Mouse (Mus musculus): ENCODE measurements at regions not wholly inside any gene's neighbourhood (a gene's known extent, or its start where the extent isn't known, plus 50 kb on each side); places are given as distances from the start of the nearest gene placed in this dataset.

DNA sequence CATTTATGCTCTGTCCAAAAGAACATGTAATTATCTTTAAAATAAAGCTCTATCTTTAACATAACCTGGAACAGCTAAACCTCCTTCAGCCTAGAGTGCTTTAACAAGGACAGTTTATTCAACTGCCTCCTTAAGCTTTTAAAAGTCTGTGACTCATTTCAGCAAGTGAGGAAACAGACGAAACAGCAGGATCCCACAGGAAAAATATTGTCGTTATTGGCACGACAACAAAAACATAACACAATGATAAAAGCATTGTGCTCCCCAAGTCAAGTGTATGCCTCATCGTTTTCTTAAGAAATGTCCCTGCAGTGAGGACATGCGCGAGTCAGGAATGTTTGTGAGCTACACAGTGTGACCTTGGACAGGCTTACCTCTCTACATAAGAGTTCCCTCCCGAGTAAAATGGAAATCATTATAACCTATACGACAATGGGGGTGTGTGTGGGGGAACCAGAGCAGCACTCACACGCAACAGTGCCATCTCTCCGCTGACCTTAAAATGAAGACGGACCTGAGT is 166.7 kb upstream of the Cd180 start:
- intact Hi-C loops (cut with DNase I; ENCODE audit: low total_unique reads), result no loop called here
- no peak for DNase-seq

DNA sequence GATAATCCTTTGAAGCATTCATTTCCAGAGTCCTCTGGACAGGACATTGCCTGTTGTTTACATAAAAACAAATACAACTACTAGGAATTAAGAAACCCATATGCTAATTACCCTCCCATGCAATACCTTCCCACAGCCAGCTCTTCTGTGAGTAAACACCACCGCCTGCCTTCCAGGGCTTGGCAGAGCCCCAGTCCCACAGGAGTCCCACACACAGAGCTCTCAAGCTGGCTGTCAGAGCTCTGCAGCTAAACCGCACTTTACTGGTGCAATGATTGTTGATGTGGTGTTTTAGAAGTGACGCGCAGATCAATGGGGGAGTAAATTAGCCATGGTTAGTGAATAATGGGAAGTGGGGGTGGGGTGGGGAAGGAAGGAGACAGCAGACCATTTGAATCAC is 159.6 kb upstream of the Cd180 start:
- peak; percentile 21 for DNase-seq
- intact Hi-C loops (cut with DNase I; ENCODE audit: low total_unique reads), result no loop called here

DNA sequence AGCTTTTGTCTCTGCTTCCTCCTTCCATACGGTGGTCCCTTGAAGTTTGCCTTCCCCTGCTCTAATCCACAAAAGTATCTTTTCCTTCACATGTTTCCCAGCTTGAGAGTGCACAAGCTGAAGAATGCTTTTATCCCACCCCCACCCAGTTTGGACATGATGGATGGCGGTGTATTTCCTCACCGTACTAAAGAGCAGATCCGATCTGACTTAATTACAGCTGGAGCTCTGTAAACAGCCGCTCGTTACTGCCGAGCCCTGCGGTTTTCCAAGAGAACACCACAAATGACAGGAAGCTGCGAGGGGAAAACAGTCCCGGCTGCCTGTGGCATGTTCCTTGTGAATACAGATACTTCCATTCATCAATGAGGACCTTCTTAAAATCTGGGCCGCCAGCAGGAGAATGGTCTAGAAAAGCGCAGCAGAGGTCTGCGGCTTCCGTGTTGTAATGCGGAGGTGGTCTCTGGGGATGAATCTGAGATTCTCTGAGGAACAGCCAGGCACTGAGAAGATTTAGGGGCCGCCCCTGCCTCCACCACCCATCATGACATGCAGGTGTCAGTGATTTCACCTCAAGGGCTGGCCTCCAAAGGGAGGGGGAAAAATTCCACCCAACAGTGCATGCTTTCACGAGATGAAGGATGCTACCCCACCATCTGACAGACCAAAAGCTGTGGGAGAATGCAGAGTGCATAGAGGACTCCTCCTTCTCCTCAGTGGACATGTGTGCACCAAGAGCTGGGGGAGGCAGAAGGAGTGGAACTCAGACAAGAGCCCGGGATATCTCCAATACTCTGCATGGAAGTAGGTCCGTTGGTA is 155.7 kb upstream of the Cd180 start:
- intact Hi-C loops (cut with DNase I; ENCODE audit: low total_unique reads), result no loop called here

DNA sequence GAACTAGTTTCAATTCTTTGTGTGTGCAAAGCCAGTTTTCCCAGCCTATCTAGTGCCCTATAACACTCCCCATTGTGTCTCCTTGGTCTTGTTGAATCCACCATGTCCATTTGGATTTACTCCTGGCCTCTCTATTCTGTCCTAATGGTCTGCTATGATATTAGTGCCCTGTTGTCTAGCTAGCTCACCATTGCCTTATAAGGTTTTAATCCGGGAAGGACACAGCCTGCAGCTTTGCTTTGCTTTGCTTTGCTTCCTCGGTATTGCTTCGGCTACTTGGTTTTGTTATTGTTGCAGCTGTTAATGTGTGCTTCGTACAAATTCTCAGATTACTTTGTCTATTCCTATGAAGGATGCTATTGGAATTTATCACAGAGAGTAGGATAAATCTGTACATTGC is 152.9 kb upstream of the Cd180 start:
- intact Hi-C loops (cut with DNase I; ENCODE audit: low total_unique reads), result no loop called here
- no peak for DNase-seq

More for the DNA sequence above, 155.7 kb upstream of the Cd180 start:
- no peak for DNase-seq

DNA sequence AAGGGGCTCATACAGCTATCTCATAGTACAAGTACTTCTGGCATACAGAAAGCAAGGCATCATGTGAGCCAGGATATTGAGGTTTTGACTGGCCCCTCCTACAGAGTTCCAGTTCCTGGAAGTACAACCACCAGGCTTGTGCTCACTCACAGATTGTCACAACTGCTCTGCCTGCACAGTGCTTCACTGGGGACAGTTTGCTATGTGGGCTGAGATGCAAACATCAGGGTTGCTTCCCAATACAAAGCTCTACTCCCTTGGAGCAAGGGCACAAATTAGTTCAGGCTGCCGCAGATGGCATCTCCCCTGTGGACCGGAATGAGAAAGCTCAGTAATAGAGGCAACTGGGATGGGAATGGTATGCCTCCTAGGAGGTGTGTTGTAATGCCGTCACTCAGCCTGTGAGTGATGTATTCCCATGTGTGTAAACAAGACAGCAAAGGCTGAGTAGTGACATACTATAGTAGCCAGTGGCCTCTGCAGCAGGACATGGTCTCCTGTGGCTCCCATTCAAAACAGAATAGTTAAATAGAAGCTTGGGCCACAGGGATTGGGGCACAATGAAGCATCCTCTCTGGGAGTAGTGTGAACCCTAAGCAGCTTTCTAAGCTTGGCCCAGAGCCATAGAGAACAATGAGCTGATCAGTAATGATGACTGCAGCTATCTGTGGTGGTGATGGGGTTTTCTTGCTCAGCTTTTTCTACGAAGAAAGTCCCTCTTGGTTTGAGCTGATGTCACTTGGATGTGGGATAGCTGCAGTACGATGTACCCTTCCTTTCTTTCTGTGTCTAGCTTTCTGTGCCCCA is 148.8 kb upstream of the Cd180 start:
- DNase-seq, result no peak
- intact Hi-C loops (cut with DNase I; ENCODE audit: low total_unique reads), result no loop called here

DNA sequence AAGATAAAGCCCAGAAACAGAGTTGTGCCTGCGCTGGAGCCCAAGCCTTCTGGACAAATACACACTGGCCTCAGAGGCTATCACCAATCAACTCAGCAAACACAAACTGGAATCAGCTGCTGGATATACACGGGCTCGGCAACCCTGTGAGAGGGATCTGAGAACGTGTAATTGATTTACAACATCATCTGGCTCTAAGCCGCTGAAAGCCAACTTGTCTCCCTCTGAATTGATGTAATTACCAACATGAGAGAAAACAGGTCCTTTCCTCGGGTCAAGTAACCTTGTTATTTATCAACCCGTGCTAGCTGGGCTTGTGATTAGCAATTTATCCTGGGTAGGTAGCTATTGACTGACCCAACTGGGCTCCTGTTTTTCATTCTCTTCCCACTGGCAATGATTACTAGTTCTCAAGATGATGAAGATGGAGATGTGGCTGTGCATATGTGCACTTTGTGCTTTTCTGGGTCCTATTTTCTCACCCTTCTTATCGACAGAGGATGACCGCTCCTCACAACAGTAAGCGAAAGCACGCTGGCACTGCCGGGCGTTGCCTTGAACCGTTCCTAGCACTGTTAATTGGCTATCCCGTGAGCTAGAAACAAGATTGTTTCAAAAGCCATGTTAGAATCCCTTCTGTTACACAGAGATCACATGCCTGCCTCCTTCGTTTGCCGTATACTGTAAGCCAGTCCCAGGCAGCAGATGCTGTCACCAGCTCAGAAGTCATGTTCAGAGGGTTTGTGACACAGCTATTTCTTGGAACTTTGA is 147.3 kb upstream of the Cd180 start:
- no peak for DNase-seq
- intact Hi-C loops (cut with DNase I; ENCODE audit: low total_unique reads), result no loop called here

DNA sequence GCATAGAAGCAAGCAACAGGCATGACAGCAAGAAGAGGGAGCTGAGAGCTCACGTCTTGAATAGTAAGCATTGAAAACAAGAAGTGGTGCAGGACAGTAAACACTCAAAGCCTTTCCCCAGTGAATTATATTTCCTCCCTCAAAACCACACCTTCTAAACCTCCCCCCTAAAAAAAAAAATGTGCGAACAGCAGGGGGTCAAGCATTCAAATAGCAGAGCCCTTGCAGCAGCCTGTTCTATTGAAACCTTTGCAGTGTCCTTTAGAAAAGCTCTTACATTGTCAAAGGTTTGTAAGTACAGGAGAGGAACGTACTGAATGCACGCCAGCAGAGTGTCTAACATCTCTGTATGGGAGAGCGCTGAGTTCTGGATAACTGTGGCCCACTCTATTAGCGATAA is 145.1 kb upstream of the Cd180 start:
- intact Hi-C loops (cut with DNase I; ENCODE audit: low total_unique reads), result no loop called here
- no peak for DNase-seq

DNA sequence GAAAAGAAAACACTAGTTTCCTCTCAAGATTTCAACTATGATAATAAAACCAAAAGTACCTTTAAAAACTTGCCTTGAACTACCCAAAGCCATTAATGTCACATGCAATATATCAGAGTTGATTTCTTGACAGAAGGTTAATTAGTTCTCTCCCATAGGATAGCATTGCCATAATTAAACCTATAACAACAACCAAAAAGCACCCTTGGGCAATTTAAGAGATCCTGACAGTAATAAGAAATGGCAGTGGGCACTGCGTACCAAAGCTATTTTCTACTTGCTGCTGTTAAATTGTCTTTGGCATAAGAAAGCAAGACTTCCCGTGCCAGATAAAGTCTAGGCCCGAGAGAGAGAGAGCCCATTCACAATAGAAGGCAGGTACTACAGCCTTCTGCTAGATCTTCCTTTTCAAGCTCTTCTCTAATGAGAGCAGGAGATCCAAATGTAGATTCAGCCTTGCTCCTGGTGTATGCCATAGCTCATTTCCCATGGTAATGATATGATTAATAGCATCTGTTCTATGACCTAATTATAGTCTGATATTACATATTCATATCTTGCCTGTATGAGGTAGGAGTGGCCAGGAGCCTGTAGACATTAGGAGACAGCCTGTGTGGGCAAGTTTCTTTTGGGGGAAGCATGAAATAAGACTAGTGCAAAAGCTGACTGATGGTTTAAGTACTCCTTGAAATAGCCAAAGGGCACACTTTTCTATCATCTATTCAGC is 126.3 kb upstream of the Cd180 start:
- no peak for DNase-seq
- intact Hi-C loops (cut with DNase I; ENCODE audit: low total_unique reads), result no loop called here

DNA sequence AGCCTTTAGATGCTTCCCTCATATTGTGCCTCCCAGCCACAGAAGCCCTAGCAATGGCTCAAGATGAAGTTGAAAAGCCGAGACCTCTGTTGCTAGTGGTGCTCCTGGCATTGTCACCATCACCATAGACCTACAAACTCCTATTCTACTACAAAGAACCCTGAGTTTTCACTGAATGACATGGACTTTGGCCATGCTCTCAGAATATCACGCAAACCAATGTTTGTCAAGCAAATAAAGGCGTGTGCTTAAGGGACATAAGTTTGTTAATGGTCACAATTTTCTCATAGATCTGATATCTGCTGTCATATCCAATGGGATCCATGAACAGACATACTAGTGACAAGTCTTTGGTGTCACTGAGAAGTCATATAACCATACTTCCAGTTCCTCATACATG is 123.8 kb upstream of the Cd180 start:
- intact Hi-C loops (cut with DNase I; ENCODE audit: low total_unique reads), result no loop called here

DNA sequence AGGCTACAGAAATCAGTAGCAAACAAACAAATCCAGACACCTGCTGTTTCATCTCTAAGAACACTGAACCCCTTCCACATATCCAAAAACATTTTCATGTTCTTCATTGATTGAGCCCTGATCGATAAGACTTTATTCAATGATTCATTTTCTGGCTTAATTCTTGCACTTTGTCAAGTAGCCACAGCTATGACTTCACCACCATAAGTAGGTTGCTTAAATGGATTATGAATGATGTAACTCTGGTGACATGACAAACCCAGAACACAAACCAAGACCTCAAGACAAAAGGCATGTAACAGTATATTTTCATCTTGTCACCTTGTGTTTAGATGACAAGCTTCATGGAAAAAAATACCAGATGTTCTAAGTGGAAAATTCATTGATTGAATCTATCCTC is 123.1 kb upstream of the Cd180 start:
- intact Hi-C loops (cut with DNase I; ENCODE audit: low total_unique reads), result no loop called here

More for the DNA sequence above, 123.8 kb upstream of the Cd180 start:
- DNase-seq, result no peak

DNA sequence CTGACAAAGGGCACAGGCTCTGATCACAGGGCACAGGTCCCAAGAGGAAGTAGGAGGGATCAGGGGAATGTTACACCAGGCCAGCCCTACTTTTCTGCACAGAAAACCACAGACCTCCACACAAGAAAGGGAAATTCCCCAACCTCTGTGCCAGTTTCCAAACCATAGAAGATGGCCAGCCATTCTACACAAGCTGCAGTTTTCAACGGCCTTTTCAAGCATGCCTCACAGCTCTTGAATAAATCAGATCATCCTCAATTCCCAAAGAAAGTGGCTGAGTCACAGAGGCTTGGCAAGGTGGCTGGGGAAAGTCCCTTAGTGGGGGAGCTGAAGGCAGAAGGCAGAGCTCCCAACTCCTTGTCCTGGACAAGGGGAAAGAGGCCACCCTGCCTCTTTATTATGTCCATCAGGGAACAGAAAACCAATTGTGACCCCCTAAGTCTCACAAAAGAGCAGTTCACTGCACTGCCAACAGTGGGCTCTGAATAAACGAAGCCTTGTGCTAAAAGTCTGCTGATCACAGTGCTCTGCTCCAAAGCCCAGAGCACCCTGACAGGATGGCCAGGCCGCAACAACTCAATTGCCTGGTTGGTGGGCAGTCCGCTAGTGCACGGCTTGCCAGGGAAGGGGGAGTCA is 120.0 kb upstream of the Cd180 start:
- intact Hi-C loops (cut with DNase I; ENCODE audit: low total_unique reads), result no loop called here
- DNase-seq, result peak; percentile 62

More for the DNA sequence above, 123.1 kb upstream of the Cd180 start:
- no peak for DNase-seq

DNA sequence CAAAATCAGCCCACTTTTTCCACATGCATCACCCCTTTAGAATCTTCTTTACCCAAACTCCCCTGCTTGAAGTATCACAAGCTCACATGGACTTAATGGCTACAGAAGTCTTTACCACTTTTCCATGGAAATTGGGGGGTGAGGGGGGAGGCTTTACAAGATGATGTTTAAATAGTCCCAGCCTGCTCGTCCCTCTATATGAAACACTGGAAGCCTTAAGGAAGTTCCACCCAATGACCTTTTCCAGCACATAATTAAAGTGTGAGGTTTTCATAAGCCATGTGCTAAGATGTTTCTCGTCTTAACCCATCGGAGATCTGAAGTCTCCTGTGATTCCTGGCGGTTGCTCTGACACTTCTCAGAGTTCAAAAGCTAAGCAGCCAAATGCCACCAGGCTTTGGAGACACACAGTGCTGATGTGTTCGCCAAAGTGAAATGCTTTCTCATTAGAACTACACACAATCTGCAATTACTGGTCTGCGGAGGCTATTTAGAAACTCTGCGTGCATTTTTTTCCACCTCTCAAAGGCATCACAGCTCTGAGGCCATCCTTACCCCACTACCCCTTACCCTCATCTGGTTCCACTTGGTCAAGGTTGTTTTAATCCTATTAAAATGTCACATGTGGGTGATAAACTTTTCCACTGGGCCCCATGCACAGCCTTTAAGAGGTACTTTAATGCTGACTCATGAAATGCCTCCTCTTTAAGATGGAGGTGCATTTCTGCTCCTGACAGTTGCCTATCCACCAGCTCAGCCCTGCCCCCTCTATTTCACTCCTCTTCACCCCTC is 116.3 kb upstream of the Cd180 start:
- no peak for DNase-seq
- intact Hi-C loops (cut with DNase I; ENCODE audit: low total_unique reads), result no loop called here

DNA sequence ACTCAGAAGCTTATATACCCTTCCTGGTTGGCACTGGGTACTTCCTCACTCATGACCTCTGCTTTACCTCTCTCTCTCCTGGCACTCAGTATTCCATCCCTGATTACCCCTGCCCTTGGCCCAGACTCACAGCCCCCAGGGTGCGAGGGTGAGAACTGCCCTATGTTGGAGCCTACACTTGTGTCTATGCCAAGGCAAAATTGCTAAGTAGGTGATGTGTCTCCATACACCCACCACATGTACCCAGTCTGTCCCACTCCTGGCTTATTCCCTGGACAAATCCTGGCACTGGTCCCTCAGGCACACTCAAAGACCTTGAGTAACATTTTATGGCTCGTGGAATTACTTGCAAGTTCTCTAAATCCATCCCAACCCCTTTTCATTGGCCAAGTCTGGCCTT is 114.5 kb upstream of the Cd180 start:
- intact Hi-C loops (cut with DNase I; ENCODE audit: low total_unique reads), result no loop called here

DNA sequence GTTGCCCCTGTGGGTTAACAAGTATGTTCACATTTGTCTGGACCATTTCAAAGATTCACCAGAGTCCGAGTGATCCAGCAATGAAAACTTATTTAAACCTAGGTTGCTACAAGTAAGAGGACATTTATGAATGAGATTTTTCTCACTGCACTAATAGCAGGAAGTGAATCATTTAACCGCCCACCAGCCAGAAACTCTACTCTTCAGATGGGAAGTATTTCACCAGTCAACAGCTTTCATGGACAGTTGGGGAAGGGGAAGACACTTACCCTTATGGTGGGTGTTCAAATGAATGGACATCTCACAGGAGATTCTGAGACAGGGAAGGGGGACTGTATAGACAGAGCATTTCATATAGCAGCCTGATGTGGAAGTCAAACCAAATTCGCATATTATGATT is 113.7 kb upstream of the Cd180 start:
- intact Hi-C loops (cut with DNase I; ENCODE audit: low total_unique reads), result no loop called here

More for the DNA sequence above, 114.5 kb upstream of the Cd180 start:
- no peak for DNase-seq

DNA sequence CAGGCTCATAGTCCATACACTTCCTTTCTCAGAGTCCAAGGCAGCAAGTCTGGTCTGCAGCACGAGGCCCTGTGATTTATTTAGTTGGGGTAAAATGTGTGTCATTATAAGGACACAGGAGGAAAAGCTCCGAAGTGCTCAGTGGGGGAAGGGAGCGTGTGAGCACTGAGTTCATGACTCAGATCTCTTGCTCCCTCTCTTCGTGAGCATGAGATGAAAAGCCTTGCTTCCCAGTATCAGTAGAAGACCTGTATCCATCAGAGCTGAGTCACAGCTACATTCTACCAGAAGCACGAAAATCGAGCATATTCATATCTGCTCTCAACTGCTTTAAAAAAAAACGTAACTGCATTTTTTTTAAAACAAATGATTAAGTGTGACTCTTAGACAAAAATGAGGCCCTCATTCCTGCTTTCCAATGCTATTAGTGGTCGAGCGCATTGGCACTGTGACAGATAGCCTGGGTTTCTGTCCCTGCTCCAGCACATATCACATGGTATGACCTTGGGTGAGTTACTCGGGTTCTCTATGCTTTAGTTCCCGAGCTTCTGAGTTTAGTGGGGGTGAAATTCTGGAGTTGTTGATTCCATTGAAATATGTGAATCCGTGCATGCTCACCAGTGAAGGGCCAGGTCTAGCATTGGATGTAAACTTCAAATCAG is 109.2 kb upstream of the Cd180 start:
- no peak for DNase-seq
- intact Hi-C loops (cut with DNase I; ENCODE audit: low total_unique reads), result no loop called here

More for the DNA sequence above, 113.7 kb upstream of the Cd180 start:
- no peak for DNase-seq

DNA sequence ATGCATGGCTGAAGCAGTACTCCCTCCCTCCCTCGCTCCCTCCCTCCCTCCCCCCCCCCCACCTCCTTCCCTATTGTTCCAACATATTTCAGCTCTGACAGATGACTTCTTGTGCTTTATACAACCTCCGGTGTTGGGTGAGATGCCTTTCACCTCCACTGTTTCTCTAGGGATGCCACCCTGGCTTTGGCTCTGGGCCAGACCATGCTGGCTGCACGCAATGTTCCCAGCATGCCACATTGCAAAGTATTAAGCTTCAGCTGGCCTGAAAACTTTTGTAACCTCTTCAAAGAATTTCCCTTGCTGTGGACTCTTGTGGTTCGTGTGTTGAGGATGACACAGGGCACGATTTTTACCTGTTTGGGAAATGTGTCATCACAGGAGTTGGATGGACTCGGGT is 107.1 kb upstream of the Cd180 start:
- no peak for DNase-seq
- intact Hi-C loops (cut with DNase I; ENCODE audit: low total_unique reads), result no loop called here

DNA sequence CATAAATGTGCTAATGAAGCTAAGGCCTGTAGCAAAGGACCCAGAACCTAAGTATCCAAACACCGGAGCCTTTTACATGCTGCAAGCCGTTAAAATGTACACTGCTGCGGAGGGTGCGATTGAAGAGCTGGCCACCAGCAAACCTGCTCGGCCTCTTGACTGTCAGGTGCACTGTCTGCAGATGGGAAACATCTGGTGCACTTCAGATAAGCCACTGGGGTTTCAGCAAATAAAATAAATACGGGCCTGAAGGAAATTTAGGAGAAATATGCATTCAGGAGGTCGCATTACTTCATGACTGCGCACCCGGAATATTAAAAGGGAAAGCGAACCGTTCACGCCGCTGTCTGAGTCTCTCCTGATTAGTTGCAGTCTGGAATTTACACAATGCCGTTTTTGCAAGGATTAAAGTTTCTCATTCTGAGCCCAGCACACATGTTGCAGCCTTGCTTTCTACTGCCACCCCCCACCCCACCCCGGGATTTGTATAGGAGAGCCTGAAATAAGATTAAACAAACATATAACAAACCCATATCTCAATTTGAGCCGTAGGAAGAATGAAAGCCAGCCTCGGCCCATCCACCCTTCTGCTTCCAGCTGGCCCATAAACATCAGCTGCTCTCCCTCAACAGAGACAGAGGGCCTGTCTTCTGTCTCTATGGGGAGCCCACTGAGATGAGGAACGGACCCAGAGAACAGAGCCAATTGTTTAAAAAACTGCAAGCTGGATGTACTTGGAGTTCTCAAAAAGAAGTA is 103.5 kb upstream of the Cd180 start:
- DNase-seq, result no peak
- intact Hi-C loops (cut with DNase I; ENCODE audit: low total_unique reads), result no loop called here

Data from gastrocnemius, postnatal 14 days (tissue).